Mouse (Mus musculus): Measurements from ENCODE around the gene Acaca. TPM values are rescaled to one million over a fixed set of nuclear protein-coding genes. Genes with fewer than 3 reads are reported as not detected.
"Not testable (repeated sequence)": the region's sequence is repeated elsewhere in the genome, so short reads cannot be mapped to it uniquely, and the experiment has no call there.

Acaca gene
- total RNA-seq, 2 experiments from 2014 or later: 16.6 TPM

DNA sequence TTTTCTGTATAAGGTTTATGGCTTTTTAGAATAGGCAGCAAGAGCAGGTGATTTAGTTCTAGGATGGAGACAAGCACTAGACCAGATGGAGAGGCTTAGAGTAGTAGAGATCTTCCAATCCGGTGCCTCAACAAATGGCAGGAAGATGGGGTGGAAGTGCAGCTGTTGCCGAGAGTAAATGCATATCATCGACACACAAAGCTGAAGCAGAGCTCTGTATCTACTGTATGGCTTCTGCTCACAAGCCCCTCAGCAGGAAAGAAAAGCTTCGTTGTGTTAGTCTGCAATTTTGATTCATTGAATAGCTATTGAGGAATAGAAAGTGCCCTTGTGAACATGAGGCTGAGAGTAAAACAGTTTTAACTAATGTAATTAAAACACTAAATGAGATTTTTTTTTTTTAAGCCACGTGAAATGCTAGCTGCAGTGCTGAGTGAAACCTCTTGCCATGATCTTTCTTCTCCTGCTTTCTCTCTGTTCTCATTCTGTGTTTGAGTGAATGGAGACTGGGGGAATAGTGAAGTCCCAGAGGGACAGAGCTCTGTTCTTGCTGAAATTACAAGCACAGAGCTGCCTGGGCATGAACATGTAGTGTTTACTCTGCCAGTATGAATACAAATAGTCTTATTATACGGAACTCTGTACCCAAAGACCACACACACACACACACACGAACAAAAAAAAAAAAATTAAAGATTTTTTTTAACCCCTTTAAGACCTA, 194.7 kb downstream of the Acaca start:
- no peak for ATAC-seq (ENCODE audit: poor library complexity, severe bottlenecking)

DNA sequence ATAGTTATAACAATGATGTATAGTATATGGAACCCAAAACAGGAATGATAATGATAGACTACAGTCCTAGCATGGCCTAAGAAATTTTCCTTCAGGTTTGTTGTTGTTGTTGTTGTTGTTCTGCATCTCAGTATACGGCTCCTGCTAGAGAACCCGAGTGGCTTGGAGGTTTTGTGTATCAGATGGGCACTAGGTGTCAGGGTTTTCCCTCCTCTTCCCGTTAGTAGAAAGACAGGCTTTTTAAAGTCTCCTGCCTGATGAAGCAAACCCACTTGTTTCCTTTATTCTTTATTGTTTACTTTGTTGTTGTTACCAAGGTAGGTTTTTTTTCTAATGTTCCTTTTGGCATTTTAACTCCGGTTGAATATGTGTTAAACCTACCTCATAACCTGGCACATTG, 197.6 kb downstream of the Acaca start:
- no peak for ATAC-seq (ENCODE audit: poor library complexity, severe bottlenecking)

DNA sequence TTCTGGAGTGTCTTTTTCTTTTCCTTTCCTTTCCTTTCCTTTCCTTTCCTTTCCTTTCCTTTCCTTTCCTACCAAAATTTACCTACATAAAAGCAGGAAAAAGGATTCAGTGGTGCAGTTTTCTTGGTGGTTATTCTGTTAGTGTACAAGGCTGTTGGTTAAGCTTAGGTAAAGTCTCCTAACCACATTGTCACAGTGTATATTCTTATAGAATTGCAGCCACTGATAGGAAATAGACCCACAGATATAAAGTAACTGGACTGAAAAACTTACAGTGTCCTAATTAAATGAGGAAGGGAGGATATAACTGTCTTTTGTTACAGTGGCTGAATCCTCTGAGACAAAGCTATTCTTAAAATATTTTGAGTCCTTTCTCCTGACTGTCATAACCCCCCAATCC, 202.9 kb downstream of the Acaca start:
- ATAC-seq (ENCODE audit: poor library complexity, severe bottlenecking): no peak

DNA sequence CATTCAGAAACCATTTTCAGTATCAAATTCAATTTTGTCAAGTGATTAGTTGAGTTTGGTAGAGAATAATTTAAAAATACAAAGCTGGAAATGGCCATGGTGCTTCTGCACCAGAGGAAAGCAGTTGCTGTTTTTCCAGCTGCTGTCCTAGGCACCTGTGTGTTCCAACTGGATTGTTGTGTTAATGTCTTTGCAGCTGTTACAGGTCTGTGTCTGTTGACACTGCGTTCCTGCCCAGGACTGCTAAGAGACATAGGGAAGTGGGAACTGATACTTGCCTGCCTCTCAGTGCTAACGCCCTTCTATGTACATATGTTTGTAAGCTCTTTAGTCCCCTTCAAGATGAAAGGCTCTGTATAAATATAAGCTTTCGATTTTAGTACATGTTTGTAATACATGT, 203.4 kb downstream of the Acaca start:
- peak; percentile 33; the same call in 1 of the 2 replicates for ATAC-seq (ENCODE audit: poor library complexity, severe bottlenecking)

DNA sequence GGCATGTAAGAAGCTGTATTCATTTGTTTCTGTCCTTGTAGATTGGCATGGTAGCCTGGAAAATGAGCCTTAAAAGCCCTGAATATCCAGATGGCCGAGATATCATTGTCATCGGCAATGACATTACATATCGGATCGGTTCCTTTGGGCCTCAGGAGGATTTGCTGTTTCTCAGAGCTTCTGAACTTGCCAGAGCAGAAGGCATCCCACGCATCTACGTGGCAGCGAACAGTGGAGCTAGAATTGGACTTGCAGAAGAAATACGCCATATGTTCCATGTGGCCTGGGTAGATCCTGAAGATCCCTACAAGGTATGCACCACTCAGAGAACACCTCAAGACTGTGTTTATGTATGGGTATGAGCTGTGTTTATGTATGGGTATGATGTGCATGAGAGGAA, 208.8 kb downstream of the Acaca start:
- ATAC-seq (ENCODE audit: poor library complexity, severe bottlenecking): not testable (repeated sequence)

DNA sequence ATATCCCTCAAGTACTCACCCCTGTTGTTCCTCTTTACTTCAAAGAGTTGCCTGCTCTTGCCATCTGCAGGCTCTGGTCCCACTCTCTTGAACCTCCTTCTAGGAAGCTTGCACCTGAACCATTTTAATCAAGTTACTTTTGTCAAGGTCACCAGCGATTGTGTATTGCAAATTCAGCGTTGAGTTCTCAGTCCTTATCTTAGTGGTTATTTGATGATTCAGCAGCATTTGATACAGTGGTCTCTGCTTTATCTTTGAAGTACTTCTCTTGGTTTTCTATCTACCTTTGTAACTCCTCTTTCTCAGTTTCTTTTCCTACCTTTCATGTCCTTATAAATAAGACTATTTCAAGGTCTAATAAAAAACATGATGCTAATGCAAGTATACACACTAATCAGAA, 211.2 kb downstream of the Acaca start:
- ATAC-seq (ENCODE audit: poor library complexity, severe bottlenecking): no peak

DNA sequence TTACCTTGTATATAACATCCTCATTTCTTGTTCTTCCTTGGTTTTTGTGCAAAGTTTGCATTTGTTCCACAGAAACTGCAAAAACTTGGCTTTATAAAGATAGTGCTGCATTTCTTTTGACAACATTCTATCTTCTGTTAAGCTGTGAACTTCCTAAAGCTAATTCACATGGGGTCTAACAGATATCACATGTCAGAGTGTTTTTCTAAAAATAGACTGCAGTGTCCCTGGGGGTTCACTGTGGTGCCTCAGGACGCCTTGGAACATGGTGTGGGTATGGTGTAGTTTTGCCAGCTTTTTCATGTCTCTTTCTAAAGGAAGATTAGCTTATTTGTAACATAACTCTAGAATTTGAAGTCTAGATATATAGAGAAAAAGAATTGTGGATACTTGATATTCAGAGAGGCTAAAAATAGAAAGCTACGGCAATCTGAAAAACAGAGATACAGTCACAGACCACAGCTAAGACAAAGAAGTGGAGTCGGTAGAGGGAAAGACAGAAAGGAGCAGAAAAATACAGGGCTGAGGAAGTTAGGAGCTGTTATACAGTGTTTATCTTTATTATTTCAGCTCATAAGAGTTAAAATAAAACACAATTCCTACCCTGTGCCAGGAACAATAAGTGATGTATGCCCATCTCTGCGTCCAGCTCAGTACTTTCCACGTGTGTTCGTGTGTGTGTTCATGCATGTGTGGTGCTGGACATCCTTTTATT, 215.2 kb downstream of the Acaca start:
- ATAC-seq (ENCODE audit: poor library complexity, severe bottlenecking): no peak

DNA sequence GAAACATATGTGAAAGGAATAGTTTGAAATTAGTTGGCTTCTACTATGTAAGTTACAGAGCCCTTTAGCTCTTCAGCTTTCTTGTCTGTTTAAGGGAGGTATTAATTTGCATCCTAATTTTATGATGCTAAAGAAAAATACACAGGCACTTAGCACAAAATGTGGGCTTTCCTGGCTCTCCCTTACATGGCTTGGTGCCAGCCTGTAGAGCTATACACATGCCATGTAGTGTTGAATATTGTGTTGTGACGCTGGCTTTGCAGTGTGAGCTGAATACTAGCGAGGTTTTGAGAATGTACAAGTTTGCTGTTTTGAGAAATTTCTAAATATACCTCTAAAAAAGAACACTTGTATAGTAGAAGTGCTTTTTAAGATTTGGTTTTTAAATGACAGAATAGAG, 218.3 kb downstream of the Acaca start:
- no peak for ATAC-seq (ENCODE audit: poor library complexity, severe bottlenecking)

DNA sequence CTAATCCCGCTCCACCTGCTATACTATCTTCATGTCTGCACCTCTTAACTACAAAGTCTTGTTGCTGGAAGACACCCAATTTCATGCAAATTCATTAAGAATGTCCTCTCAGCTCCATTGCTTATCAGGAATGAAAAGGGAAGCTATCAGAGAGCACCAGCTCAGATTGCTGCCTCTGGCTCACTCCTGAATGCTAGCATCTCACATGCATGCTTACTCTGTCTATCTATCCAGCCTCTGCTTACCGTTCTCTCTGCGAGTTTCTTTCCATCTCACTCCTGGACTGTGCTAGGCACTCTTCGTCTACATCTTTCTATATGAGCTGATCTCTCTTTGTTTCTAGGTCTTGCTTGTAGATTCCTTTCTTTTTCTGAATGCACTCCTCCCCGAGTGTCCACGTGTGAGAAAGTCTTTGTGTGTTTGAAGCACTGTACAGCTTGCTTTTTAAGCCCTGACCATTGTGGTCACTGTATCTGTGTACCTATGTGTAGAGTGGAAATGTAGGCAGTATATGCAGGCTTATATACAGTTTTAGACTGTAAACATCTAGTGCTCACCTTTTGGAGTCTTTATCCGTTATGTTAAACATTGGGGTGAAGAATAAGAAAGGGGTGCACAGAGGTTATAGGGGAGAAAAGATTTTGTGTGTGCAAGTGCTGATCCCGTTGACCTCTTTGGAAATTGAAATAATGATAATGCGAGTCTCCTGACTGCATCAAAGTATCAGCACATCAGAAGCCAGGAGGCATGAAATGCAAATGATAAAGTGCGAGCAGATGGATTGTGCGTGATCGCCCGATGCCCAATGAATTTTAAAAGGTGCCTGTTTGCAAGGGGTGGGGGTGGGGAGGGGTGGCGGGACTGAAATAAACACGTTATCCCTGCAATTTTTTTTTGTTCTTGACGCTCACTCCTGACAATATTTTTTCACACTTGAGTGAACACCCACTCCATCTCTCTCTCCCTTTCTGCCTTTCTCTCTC, 219.7 kb downstream of the Acaca start:
- no peak for ATAC-seq (ENCODE audit: poor library complexity, severe bottlenecking)

DNA sequence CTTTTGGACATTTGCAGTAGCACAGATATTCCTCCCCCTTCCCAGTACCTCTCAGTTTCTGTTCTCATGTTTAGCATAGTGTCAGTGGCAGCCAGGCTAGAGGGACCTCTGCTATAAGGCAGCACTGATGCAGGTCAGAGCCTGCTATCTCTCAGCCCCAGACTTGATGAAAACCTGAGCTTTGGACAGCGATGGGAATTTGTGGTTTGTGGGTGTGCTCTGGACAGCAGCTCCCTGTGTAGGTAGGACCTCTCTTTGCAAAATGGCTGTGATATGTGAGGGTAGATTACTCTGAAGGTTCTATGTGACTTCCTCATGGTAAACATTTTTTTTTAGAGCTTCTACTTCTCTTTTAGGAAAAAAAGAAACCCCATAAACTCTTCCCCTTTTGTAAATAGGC, 221.7 kb downstream of the Acaca start:
- ATAC-seq (ENCODE audit: poor library complexity, severe bottlenecking): peak; percentile 74

DNA sequence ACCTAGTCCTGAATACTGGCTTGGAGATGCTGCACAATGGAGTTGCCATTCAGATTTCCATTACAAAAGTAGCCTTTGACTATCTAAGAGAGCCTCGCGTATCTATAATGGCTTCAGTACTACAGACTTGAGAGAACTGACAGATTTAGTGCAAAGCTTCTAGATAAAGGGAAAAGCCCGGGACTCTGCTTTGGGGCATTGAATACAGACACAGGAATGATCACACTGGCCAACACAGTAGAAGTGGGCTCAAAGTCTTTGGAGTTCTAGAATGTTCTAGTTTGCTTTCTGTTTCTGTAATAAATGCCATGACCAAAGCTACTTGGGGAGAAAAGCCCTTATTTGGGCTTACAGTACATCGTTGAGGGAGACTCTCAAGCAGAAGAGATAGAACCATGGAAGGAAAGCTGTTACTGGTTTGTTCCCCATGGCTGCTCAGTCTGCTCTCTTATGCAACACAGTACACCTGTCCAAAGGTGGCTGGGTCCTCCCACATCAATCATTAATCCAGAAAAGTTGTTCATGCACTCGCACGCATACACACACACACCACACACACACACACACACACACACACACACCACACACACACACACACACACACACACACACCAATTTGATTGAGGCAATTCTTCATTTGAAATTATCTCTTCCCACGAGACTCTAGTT, 223.7 kb downstream of the Acaca start:
- ATAC-seq (ENCODE audit: poor library complexity, severe bottlenecking): no peak

DNA sequence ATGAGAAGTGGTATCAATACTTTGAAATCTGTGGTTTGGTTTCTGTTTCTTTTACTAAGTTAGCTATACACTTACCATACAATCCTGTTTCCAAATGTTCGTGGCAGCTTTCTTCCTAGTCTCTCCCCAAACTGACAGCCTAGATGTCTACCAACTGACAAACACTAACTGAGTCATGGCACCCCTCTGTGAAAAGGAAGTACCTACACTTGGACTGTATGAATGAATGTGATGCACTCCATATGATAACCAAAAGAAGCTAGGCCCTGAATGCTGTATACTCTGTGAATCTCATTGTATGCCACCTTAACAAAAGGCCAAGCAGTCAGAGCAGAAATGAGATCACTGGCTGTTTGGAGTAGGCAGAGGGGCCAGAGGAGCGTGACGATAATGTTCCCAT, 227.8 kb downstream of the Acaca start:
- ATAC-seq (ENCODE audit: poor library complexity, severe bottlenecking): no peak

DNA sequence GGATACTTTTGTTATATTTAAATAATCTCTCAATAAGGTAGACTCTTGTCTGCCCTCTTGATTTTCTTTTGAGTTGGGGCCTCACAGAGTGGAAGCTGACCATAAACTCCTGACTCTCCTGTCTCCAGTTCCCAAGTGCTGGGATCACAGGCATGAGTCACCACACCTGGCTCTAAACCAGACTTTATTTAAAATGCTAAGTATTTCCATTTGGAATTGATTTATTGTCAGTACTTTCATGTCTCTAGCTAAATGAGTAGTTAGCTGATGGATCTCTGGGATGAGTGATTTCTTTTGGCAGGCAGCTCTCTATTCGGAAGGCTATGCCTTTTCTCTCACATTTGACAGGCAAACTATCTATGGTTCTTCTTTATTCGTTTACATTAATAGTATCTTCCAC, 228.3 kb downstream of the Acaca start:
- ATAC-seq (ENCODE audit: poor library complexity, severe bottlenecking): no peak

DNA sequence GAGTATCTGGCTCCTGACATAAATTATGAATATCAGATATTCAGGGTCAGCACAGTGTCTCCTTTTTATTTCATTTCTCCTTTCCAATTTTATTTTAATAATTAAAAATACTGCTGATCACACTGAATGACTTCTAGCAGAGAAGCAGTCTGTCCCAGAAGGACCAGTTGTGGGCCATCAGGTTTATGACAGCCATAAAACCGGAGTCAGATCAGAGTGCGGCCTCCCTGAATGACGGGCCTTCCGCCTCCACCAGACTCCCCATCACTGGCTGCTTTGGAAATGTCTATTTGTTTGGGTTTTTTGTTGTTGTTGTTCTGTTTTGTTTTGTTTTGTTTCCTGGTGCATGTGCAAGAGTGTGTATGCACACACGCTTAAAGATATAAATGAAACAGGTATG, 232.1 kb downstream of the Acaca start:
- no peak for ATAC-seq (ENCODE audit: poor library complexity, severe bottlenecking)

DNA sequence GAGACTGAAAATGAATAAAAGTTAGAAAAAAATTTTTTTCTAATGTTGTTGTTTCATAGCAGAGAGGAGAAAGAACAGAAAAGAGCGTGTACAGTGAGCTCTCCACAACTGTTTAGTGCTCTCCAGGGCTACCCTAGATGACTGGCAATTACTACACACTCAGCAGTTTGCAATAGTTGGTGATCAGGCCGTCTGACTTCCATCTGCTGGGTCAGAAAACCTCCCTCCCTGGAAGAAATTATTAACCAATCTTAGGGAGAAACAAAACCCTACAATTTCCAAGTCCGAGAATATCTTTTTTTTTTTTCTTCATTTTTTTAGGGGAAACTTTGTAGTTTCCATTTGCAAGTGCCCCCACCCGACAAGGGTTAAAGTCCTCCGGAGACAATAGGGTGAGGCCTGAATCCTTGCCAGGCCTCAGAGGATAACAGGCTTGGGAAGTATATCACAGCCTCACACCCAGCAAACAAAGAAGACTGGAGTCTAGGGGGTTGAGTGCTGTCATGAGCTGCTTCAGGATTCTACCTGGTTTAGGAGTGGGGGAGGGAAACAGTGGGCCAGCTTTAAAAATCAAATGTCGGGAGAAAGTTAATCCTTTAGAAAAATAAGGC, 233.3 kb downstream of the Acaca start:
- no peak for ATAC-seq (ENCODE audit: poor library complexity, severe bottlenecking)

DNA sequence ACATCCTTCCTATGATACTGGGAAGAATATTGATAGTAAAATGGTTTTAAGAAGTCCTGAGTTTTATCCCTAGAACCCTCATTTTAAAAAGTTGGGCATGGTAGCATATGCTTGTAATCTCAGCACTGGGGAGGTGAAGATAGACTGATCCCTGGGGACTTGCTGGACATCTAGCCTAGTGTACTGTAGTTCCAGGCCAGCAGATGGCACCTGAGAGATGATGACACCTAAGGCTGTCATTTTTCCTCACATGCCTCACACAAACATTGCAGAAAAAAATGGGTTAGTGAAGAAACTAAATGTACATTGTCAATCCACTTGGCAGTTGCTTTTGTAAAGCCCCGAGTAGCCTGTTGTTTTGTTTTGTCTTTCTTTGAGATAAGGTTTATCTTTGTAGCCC, 235.8 kb downstream of the Acaca start:
- ATAC-seq (ENCODE audit: poor library complexity, severe bottlenecking): no peak

DNA sequence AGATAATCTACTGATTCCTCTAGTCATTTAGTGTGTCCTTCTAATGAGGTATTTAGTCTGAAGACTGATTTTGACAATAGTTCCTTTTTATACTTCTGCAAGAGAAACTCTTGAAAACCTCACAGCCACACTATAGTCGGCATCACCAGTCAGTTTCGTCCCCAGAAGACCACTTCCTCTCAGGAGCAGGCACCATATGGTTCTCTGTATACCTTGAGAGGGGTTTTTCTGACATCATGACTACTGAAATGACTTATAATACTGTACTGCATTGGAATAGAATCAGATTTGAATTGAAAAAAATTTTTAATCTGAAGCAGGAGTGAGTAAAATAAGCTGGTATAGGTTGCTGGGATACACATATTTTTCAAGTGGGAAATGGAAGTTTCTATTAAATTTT, 239.4 kb downstream of the Acaca start:
- no peak for ATAC-seq (ENCODE audit: poor library complexity, severe bottlenecking)

DNA sequence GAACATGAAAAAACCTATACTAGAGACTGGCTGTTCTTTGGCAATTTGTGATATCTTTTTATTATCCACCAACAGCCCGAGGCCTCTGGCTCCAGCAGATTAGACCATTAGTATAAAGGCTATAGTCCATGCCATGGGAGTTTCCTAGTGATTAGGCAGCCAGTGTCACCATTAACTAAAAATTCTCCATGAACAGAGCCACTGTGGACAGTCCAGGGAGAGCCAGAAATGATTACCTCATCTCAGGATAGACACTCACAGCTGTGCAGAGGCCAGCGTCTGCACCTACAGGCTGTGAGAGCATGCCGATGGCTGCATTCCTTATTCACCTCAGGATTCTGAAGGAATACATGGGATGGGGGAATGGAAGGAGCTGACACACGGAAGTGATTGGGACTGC, 243.7 kb downstream of the Acaca start:
- no peak for ATAC-seq (ENCODE audit: poor library complexity, severe bottlenecking)

DNA sequence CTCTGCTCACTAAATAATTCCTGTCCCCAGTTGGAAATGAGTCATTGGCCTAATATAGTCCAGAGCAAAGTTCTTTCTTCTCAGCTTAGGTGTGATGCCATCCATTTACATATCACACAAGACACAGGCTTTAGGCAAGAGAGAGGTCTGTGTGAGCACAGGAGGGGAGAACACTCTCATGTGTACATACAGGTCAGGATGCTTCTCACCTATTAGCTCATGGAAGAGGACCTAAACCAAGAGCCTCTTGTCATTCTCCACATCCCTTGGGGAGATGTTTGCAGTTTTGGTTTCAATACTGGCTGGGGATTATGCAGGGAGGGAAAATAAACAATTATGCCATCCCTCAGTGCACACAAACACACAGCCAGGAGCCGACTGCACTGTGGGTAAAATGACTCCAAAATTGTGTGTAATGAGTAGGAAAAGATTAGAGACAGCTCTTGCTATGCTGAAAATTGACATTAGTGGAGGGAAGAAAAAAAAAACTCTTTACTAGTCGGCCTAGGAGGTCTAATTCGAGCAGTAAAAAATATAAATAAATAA, 246.6 kb downstream of the Acaca start:
- ATAC-seq (ENCODE audit: poor library complexity, severe bottlenecking): no peak

Data from megakaryocyte, adult 5-6 weeks (primary cell).